8 mouse cellular contexts compared by ENCODE assay signal in genomic region chr10:95680153-95681057, GRCm38 (mm10). TPM values are rescaled to one million over a fixed set of nuclear protein-coding genes. Genes with fewer than 3 reads are reported as not detected.
DNase-seq lines count a peak whose midpoint lies in the region; ATAC-seq and TF ChIP-seq lines count a peak whose summit lies in the region.

No protein-coding gene starts in this region.

- H3K27ac ChIP-seq in CH12.LX (ENCODE audit: insufficient read depth, low read depth) = no peak overlapping the region
- no peak overlapping the region for H3K27ac ChIP-seq in hindbrain, postnatal 0 days
- peak overlapping the region; percentile 58 for H3K27ac ChIP-seq in liver, embryonic 13.5 days

- no peak for TF ChIP-seq EP300 in CH12.LX (IDR thresholded peaks at IDR 0.05; ENCODE audit: low read length)

- WGBS in hindbrain, postnatal 0 days = 30% methylated on average over 28 of the region's 28 CpGs
- whole genome bisulfite sequencing in liver, embryonic 13.5 days (ENCODE audit: insufficient replicate concordance) = 51% methylated on average over 28 of the region's 28 CpGs

- dilution Hi-C loops in CH12.LX (cut with MboI; ENCODE audit: extremely low pct_ligation_motif_present, extremely low pct_unique_long_range_greater_than_20kb, low sequenced_read_pairs) = no loop called here

- H3K4me3 ChIP-seq in CH12.LX (replicated peaks in 1 of 3; ENCODE audit: low read depth in 2 of 3, low read length in 2 of 3, poor library complexity in 1 of 3) = peak overlapping the region in 2 of 3 experiments; percentile 28 to 40
- peak overlapping the region; percentile 18 for H3K4me3 ChIP-seq in hindbrain, postnatal 0 days (ENCODE audit: low read length)
- H3K4me3 ChIP-seq in liver, embryonic 13.5 days (replicated peaks) = peak overlapping the region; percentile 32

- no peak for DNase-seq in CH12.LX (ENCODE audit: extremely low read depth)
- peak; percentile 66 for DNase-seq in NIH3T3 (ENCODE audit: low read depth)
- peak; percentile 28 for DNase-seq in gastrocnemius, postnatal 14 days
- peak; percentile 55 for DNase-seq in hindbrain, postnatal 0 days (ENCODE audit: low spot score)
- DNase-seq in liver, embryonic 13.5 days = no peak
- peak; percentile 70 for DNase-seq in skeletal muscle tissue, adult 2 months (ENCODE audit: low read depth, low spot score)
- DNase-seq in frontal cortex, postnatal 10 days (ENCODE audit: low spot score in 2 of 2) = no peak

- ATAC-seq in hindbrain, postnatal 0 days = 0 out of 2 replicates have a peak, but pooled peaks have one; percentile 13
- no peak; the same call in 1 of the 2 replicates for ATAC-seq in liver, embryonic 13.5 days (ENCODE audit: low read depth)
- ATAC-seq in monocyte, adult 5-6 weeks (replicated peaks; ENCODE audit: insufficient number of reproducible peaks, low FRiP score, low TSS enrichment, poor library complexity, severe bottlenecking) = no peak

- H3K27me3 ChIP-seq in CH12.LX (replicated peaks) = no peaks in the 10 kb centered on the region
- no peaks in the 10 kb centered on the region for H3K27me3 ChIP-seq in hindbrain, postnatal 0 days (ENCODE audit: insufficient read depth, low read length)
- peaks cover 10% of the 10 kb centered on the region for H3K27me3 ChIP-seq in liver, embryonic 13.5 days

- H3K9ac ChIP-seq in CH12.LX (ENCODE audit: insufficient read depth, low read depth) = no peak overlapping the region
- no peak overlapping the region for H3K9ac ChIP-seq in hindbrain, postnatal 0 days (replicated peaks; ENCODE audit: low read length)
- H3K9ac ChIP-seq in liver, embryonic 13.5 days = no peak overlapping the region

- H3K36me3 ChIP-seq in CH12.LX (replicated peaks in 1 of 2; ENCODE audit: control insufficient read depth in 1 of 2, insufficient read depth in 1 of 2, low read length in 1 of 2) = peaks cover 0 to 4% of the 10 kb centered on the region in 2 experiments
- no peaks in the 10 kb centered on the region for H3K36me3 ChIP-seq in hindbrain, postnatal 0 days (ENCODE audit: insufficient read depth, low read length)
- H3K36me3 ChIP-seq in liver, embryonic 13.5 days = no peaks in the 10 kb centered on the region

- in situ Hi-C loops in CH12.LX (cut with MboI; ENCODE audit: low pct_ligation_motif_present, low pct_unique_long_range_greater_than_20kb, low sequenced_read_pairs) = no loop called here

- TF ChIP-seq POLR2A in CH12.LX (IDR thresholded peaks at IDR 0.05; ENCODE audit: low read depth, low read length) = no peak

- peaks cover 0 to 25% of the 10 kb centered on the region in 2 experiments; a peak in 2 of 4 replicates for H3K4me1 ChIP-seq in CH12.LX (ENCODE audit: control insufficient read depth in 1 of 2, insufficient read depth in 2 of 2)
- H3K4me1 ChIP-seq in hindbrain, postnatal 0 days (ENCODE audit: insufficient read depth, low read length) = peaks cover 10% of the 10 kb centered on the region
- H3K4me1 ChIP-seq in liver, embryonic 13.5 days (replicated peaks) = peaks cover 52% of the 10 kb centered on the region

- intact Hi-C loops in gastrocnemius, postnatal 14 days (cut with DNase I; ENCODE audit: low total_unique reads) = no loop called here

- no peaks in the 10 kb centered on the region for H3K79me2 ChIP-seq in CH12.LX (replicated peaks; ENCODE audit: control insufficient read depth, extremely low read depth, insufficient read depth, poor library complexity, severe bottlenecking)

- no peak for TF ChIP-seq CTCF in CH12.LX (conservative IDR thresholded peaks at IDR 0.05 in 1 of 2, IDR thresholded peaks at IDR 0.05 in 1 of 2; ENCODE audit: low read depth in 2 of 2, low read length in 2 of 2)
- no peak for TF ChIP-seq CTCF in hindbrain, postnatal 0 days (IDR thresholded peaks at IDR 0.05; ENCODE audit: low read depth)

- no peak for TF ChIP-seq RAD21 in CH12.LX (IDR thresholded peaks at IDR 0.05; ENCODE audit: low read depth, low read length)

- no peak overlapping the region for H3K4me2 ChIP-seq in CH12.LX (ENCODE audit: insufficient read depth, low read depth, poor library complexity, severe bottlenecking)
- H3K4me2 ChIP-seq in hindbrain, postnatal 0 days (ENCODE audit: low read depth, low read length) = peak overlapping the region; percentile 50
- H3K4me2 ChIP-seq in liver, embryonic 13.5 days = peak overlapping the region; percentile 44

- H3K9me3 ChIP-seq in CH12.LX (replicated peaks; ENCODE audit: low read length) = no peaks in the 10 kb centered on the region
- no peaks in the 10 kb centered on the region for H3K9me3 ChIP-seq in hindbrain, postnatal 0 days (ENCODE audit: low read length)
- H3K9me3 ChIP-seq in liver, embryonic 13.5 days (replicated peaks) = no peaks in the 10 kb centered on the region

TF ChIP-seq in CH12.LX, 34 proteins besides CTCF, POLR2A, EP300 and RAD21:
- TF ChIP-seq MAX (IDR thresholded peaks at IDR 0.05; ENCODE audit: low read length) (no peak), PAX5 (IDR thresholded peaks at IDR 0.05; ENCODE audit: low read length) (no peak), IRF4 (IDR thresholded peaks at IDR 0.05; ENCODE audit: low read depth, low read length) (no peak), SIN3A (IDR thresholded peaks at IDR 0.05; ENCODE audit: low read length) (no peak), USF1 (IDR thresholded peaks at IDR 0.05; ENCODE audit: low read depth, low read length) (no peak)

RNA-seq across cellular contexts. Expression of gene Anapc15-ps, which starts 7.2 kb away (rescaled TPM):
- total RNA-seq in CH12.LX (2012; rRNA removed) = 0.63 TPM in 1 of 2 replicates, not detected in the other
- 2.8 and 5.3 TPM in 2 replicates for total RNA-seq in CH12.LX (2014; rRNA removed)
- 1.1 TPM in 1 of 2 replicates, not detected in the other for polyA plus RNA-seq in CH12.LX (2012; ENCODE audit: insufficient read length, low read depth)
- not detected for total RNA-seq in gastrocnemius, postnatal 14 days (2021)
- total RNA-seq in hindbrain, postnatal 0 days (2014; rRNA removed) = not detected in 2 replicates
- 0.54 TPM in 1 of 2 replicates, not detected in the other for polyA plus RNA-seq in hindbrain, postnatal 0 days (2015; fragmentation: Nextera tagmentation; extraction: Ambion mirVana)
- polyA plus RNA-seq in liver, embryonic 13.5 days (2015; fragmentation: Nextera tagmentation; extraction: Ambion mirVana) = not detected in 2 replicates
- not detected in 3 replicates for total RNA-seq in monocyte, adult 5-6 weeks (2017)

Comparison
In these comparisons a context has a peak if more than half of its experiments do, and no peak if none do; other contexts are left out.
1. DNase-seq: peak in NIH3T3 (single experiment), gastrocnemius, postnatal 14 days (single experiment), hindbrain, postnatal 0 days (single experiment) and skeletal muscle tissue, adult 2 months (single experiment); none in CH12.LX (single experiment), liver, embryonic 13.5 days (single experiment) and frontal cortex, postnatal 10 days (0 of 2).
2. Peak in every context shown above with its lines, with median percentiles within 50 percentile points of each other: H3K4me3 ChIP-seq.